Mouse (Mus musculus): Measurements from ENCODE around the gene Dnajc25.

The Dnajc25 gene

DNA sequence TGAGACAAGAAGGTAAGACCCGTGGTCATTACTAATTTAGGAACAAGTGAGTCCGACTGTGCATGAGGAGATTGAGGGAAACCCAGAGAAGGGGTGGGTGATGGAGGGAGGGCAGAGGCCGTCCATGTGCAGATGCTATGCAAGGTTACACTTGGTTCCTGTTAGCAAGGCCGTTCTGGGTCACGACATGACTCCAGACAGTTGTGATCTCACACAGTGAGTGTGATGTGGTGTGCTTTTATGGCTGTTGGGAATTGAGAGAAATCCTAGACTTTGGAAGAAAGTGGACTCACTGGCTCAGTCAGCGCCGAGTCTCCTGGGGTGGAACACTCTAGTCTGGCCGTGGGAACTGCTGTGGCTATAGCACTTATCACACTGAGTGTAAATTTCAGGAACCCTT is 11.3 kb downstream of the Dnajc25 start:
- no peak for DNase-seq (ENCODE audit: low read depth)

DNA sequence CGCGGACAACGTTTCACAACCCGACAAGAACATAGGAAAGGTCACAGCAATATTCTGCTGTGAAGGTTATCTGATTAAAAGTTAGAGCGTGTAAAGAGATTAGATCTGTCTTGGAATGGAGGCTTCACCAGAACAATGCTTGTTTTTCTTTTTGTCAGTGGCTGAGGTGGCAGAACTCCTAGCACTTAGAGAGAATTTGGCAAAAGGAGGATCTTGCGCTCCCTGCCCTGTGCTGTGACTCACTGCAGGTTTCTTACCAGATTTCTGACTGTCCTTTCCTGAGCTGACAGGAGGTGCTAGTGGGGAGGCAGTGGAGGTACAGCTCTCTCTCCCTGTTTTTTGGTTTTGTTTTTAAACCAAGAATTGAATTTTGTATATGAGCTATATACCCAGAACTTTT is 12.2 kb downstream of the Dnajc25 start:
- peak; percentile 54 for DNase-seq (ENCODE audit: low read depth)

DNA sequence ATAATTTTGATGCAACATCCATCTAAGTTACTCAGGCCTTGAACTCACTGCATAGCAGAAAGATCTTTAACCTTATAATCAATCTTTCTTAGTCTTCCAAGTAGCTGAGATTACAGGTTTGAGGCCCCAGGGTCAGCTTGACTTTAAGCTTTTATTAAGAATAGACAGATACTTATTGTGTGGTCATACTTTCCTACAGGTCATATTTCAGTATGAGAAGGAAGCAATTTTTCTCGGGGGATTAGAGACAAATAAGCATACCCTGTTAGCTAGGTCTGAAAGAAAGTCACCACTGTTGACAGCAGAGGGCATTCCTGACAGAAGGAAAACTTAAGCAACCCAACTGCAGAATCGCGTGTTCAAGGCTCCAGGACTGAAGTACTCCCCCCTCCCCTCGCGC is 13.1 kb downstream of the Dnajc25 start:
- DNase-seq (ENCODE audit: low read depth), result no peak

DNA sequence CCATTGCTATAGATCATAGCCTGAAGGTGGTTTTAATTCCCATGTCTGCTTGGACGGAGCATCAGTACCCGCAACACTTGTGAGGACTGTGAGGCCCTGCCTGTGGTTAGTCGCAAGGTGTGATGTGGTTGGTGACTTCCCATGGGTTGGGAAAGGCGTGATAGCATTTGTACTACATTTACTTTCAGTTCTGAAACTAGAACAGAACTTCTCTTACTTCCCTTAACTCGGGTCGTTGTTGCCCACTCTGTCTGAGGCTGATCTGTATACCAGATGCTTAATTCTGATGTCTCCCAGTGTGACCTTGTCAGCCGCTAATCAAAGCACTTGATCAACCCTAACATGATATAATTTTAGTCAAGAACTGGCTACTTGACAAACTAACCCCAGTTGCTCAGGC is 14.3 kb downstream of the Dnajc25 start:
- DNase-seq (ENCODE audit: low read depth), result no peak

DNA sequence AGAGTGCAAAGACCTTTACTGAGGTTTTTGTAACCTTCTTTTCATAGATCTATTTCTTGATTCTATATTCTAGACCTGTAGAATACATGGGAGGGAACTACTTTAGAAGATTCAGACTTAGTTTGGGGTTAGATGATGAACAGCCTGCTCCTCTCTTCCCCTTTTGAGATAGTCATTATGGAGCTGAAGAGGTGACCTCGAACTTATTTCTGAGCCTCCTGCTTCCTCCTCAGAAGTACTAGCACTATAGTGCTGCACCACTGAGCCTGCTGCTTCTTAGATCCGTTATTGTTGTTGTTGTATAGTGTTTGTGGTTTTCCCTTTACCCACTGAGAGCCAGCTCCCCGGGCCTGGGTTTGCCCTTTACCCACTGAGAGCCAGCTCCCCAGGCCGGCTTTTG is 14.8 kb downstream of the Dnajc25 start:
- no peak for DNase-seq (ENCODE audit: low read depth)

DNA sequence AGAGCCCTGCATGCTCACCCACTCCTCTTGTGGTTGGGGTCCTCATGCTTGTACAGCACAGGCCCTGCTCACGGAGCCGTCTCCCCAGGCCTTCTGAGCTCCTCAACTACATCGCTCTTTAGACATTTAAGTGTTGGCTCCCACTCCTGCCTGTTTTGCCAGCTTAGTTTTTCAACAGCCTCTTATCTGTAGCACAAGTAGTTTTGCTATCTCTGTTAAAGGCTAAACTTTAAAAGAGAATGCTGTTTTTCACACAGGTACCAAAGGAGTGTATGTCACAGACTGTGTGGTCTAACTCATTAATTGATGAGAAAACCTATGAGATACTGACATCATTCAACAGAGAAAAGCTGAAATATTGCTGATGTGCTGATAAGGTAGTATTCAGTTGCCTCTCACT is 16.6 kb downstream of the Dnajc25 start:
- DNase-seq (ENCODE audit: low read depth), result no peak

DNA sequence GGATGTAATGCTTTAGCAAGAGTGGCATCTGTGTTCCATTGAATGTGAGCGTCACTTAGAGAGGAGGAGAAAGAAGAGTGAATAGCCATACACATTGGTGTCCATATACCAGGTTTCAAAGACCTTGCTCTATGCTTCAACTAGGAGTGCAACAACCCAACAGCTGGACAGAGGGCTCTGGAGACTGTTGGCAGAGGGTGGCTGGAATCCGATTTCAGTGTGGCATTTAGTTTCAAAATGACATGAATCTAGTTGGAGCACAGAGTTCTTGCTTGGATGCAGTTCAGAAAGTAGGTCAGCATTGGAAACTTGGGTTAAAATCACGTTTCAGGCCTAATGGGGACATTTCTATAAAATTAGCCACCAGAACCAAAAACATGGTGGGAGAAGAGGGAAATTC is 20.3 kb downstream of the Dnajc25 start:
- no peak for DNase-seq (ENCODE audit: low read depth)

DNA sequence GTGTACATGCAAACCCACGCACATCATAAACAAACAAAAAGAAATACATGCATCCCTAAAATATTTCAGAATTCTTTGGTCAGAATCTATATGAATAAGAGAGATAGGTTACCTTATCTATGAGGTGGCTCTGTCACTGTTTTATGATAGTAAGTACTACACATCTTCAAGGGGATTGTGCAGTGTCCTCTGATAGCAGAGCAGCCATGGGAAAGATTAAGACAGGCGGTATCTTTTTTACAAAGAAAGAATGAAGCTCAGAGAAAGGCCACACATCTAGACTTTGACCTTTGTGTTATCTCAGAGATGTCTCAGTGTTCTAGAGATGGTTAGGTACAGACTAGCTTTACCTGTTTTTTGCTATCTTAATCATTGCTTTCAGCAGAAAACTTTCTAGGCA is 22.1 kb downstream of the Dnajc25 start:
- no peak for DNase-seq (ENCODE audit: low read depth)

DNA sequence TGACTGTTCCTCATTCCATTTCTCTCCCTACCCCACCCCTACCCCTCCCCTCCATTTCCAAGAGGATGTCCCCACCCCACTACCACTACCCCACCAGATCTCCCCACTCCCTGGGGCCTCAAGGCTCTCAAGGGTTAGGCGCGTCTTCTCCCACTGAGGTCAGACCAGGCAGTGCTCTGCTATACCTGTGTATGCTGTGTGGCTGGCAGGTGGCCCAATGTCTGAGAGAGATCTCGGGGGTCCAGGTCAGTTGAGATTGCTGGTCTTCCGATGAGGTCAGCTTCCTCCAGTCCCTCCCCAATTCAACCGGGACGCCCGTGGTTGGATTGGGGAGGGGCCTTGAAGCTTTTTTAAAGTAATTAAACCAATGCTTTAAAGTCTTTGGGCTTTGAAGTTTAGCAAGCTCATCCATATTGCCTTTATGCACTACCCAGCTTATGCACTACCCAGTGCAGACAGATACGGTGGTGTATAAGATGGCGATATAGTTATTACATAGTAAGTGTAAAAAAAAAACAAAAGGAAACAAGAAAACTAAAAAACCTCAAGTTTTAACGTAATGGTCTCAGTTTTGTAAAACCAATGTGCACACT is 39.6 kb downstream of the Dnajc25 start:
- DNase-seq (ENCODE audit: low read depth), result no peak

DNA sequence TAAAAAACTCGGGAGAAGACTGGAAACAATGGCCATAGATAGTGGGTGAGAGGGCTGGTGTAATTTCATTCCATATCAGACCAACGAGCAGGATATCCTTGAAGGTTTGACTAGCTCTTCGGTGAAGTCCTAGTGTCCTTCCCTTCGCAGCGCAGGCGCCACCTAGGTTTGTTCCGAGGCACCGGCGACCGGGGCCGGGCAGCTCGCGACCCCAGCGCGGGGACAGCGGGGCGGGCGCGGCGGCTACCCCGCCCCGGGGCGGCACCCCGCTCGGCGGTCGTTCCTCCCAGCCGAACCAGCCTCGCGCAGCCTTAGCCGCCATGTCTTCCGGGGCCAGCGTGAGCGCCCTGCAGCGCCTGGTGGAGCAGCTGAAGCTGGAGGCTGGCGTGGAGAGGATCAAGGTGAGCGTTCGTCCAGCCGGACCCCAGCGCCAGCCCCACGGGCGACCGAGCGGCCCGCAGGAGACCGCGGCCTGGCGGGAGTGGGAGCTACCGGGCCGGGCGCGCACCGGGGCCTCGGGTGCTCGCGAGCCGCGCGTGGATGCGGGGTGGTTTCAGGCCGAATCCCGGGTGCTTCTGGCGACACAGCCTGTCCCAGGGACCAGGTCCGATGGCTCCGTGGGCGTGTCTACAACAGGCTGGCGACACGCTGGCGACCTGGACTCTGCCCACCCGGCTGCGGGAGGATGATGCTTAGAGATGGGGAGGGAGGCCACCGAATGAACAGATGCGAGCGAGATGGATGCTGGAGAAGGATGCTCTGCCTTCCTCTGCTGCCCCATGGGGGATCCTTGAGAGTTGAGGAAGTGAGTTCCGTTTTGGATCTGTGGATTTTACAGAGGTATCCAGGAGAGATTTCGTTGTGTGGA is 40.3 kb downstream of the Dnajc25 start, which contains the start of gene Gng10:
Gene Gng10, plus strand, starts transcription at position 171 of the 868 bp plus-strand sequence.
- no peak for DNase-seq (ENCODE audit: low read depth)

DNA sequence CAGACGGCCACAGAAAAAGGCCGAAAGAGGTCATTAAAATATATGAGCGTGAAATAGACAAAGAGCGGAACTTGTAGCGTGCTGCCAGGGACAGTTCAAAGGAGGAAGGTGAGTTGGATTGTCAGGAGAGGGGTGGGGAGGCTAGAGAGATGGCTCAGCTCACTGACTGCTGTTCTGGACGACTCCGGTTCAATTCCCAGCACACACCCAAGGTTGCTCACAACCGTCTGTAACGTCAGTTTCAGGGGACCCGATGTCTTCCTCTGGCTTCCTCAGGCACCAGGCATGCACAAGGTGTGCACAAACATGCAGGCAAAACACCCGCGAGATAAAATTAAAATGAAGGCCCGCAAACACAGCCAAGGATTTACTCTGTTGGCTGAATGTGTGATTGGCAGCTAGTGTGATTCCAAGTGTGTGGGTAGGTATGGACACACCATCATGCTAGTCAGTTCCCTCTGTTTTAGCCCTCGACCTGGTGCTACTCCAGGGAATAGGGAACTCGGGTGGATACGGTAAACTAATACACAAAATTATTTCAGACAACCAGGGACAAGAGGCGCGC is 41.0 kb downstream of the Dnajc25 start:
- no peak for DNase-seq (ENCODE audit: low read depth)

DNA sequence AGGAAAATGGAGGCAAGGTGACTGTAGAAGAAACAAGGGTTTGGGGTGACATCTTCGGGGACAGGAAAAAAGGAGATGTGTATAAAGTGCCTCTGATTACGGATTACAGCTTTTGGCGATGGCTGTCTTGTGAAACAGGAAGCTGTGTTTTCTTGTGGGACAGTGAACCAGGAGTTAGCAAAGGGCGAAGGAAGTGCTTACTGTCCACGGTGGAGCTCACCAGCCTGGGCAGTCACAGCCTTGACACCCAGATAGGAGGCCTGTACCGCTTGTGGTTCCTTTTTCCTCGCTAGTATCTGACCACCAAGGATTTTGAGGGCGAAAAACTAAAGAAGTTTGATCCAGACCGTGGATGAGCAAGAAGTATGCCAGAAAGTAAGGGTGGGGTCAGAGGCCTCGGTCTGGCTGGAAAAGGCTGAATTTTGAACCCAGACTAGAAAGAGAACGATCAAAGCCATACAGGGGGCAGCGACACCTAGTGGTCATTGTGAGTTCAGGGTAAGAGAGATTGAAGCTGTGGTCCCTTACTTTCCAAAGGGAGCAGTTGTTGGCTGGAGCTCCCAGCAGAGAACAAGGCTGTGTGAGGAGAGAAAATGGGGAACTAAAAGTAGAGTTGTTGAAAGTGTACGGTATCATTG is 41.7 kb downstream of the Dnajc25 start:
- DNase-seq (ENCODE audit: low read depth), result peak; percentile 63

DNA sequence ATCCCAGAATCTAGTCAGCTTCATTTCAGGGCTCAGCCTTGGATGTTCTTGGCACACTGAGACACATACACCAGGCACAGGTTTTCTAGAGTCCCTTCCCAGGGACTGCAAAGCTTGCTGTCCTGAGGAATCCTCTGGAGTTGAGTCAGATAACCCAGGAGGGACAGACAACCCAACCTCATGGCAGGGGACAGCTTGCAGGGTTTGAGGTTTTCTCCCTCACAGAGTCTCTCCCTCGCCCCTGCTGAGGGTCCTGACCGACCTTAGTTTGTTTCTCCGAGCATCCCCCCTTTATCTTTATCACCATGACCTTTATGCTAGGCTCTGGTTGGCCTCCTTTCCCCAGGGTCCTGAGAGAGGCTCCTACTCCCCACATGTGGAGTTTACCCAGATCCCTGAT is 42.7 kb downstream of the Dnajc25 start:
- DNase-seq (ENCODE audit: low read depth), result no peak

DNA sequence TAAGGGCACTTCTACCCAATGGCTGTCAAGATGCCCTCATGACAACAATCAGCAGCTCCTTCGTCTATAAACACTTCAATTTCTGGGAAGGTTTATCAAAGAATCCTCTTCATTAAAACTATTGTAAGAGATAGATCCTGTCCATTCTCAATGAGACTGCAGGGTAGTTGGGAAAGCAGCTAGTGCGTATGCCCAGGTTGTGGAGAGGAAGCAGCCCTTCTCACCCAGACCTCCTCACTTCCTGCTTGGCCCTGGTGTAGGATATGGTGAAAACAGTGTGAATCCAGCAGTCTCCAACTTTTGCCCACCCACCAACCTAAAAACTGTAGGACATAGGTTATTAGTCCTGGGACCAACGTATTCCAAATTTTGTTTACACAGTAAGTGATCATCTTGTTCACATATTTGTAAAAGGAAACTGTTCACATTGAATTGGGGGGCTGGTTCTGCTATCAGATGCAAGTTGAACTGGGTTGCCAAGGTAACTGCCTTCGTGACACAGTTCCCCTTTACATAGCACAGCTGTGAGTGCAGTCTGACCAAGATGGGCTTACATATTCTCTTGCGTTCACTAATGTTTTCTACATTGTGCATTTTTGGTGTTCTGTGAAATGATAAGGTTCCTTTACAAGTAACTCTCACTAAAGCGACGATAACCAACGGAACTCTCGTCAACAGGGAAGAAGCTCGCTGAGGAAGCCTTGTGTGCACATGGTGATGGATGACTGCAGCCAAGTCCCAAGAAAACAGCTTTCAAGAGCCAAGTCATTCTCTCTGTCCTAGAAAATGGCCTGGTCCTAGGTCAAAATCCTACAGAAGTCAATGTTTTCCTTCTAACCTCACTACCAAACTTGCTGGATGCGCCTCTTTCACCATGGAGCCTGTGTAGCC is 45.8 kb downstream of the Dnajc25 start:
- DNase-seq (ENCODE audit: low read depth), result no peak

DNA sequence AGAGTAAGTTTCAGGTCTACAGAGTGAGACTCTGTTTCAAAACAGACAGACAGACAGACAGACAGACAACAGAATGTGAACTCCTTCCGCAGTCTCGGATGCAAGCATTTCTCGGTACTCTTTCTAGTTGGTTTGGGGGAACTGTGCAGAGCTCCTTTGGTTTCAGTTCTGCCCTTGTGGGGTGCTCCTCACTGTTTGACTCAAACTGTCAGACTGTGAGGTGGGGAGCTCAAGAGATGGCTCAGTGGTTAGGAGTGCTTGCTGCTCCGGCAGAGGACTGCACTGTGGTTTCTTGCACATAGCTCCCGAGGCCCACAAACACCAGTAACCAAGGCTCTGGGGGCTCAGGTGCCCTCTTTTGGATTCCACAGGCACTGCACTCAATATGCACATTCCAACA is 48.2 kb downstream of the Dnajc25 start:
- no peak for DNase-seq (ENCODE audit: low read depth)

DNA sequence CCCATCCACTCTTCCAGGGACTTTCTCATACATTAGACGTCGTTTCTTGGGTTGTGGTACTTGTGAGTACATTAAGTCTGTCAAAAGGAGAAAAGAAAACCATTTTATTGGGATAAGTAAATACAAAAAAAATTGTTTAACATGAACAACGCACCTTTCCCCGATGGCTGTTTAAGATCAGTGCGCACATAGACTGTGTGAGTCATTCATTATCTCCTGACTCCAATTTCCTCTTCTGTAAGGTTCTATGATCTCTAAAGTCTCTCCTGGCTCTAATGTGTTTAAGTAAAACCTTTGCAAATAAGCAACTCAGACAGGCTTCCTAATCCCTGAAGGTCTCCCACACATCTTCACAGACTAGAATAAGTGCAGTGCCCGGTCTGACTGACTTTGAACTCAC is 49.0 kb downstream of the Dnajc25 start:
- no peak for DNase-seq (ENCODE audit: low read depth)

DNA sequence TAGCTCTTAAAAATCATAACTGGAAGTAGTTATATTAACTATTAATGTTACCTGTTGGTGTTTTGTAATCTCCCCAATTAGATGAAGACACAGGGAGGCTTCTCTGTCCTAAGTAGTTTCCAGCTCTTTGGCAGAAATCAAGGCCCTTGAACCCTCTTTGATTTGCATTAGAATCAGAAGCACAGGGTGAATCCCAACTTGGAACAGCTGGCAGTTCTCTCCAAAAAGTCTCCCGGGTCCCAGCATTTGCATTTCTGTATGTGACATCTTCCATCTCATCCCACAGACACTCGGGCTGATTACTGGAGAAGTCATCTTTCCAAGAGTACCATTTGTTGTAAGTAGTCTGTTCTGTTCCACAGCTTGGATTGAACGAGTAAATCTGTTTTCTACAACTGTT is 52.4 kb downstream of the Dnajc25 start:
- no peak for DNase-seq (ENCODE audit: low read depth)

DNA sequence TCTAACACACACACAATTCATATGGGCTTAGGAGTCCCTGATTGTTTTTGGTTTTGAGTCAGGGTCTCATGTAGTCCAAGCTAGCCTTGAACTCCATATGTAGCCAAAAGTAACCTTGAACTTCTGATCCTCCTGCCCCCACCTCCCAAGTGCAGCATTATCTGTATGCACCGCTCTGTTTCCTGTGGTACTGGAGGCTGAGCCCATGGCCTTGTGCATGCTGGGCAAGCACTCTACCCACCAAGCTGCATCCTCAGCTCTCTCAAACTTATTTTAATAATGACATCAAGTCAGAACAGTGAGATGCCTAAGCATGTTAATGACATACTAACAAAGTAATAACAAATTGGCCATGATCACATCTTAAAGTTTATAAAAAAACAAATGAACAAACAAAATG is 56.2 kb downstream of the Dnajc25 start:
- no peak for DNase-seq (ENCODE audit: low read depth)

DNA sequence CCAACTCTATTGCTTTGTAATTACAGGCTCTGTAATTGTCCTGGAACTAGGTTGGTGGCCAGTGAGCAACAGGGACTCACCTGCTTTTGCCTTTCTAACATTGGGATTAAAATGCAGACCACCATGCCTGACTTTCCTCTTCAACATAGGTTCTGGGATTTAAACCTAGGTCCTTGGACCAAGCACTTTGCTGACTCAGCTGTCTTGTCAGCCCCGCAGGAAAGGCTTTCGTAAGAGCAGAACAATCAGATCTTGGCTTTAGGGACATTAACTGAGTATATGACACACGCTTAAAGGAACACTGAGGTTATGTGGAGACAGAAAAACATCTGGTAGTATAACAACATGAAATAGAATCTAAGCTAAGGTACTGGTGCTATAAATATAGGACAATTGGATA is 63.1 kb downstream of the Dnajc25 start:
- DNase-seq (ENCODE audit: low read depth), result no peak

DNA sequence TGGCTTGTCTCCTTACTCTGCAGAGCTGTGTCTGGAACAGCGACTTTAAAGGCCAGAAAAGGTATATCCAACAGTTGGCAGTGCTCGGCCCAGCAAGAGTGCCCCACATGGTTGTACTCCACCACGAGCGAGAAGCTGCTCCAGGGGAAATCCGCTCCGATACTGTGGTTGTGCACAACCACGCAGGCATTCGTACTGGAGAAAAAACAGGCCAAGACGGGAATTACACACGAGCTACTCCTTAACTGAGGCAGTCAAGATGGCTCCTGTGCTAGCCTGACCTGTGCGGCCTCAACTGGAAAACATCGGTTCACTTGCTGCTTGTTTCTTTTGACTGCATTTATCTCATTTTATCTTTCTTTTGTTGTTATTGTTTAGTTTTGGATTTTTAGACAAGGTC is 67.7 kb downstream of the Dnajc25 start:
- DNase-seq (ENCODE audit: low read depth), result no peak

DNA sequence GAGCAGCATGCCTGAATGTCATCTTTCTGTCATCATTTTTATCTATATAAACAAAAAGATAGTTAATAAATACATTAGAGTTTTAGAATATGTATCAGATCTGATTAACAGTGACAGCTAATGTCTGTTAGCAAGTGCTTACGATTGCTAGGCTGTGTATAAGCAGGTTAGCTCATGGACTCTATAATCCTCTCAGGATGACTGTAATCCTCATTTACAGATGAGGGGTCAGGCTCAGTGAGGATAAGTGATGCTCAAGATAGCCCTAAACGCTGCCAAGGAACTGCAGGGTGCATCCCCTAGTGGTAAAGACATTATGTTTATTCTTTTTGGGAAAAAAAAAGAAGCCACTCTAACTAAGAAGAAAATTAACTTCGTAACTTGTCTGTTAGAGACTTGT is 74.4 kb downstream of the Dnajc25 start:
- DNase-seq (ENCODE audit: low read depth), result no peak
